In genomic region chr12:59488019-59488418, GRCm38 (mm10) we compare ENCODE assay signal across 12 mouse cellular contexts.
"Had no signal": no experiment of that assay in that cellular context is flagged by ENCODE, and none has a peak within 500 bp of the region (broad histone marks: within the 10 kb centered on the region; RNA-seq: fewer than 3 reads in every experiment).

No protein-coding gene starts in this region.

- H3K27ac ChIP-seq: limb, embryonic 13.5 days; liver, embryonic 14.5 days; midbrain, embryonic 12.5 days; neural tube, embryonic 15.5 days had no signal

- H3K4me3 ChIP-seq: limb, embryonic 13.5 days; midbrain, embryonic 12.5 days; myocyte; neural tube, embryonic 15.5 days had no signal

- DNase-seq: kidney, adult 8-10 months; kidney, postnatal 36 days; left cerebral cortex, postnatal 4 days; lung, adult 18-20 months; right cerebral cortex, adult 18-20 months; right cerebral cortex, postnatal 25 days; thymus, postnatal 36 days had no signal

- H3K9me3 ChIP-seq: limb, embryonic 13.5 days; midbrain, embryonic 12.5 days; neural tube, embryonic 15.5 days had no signal

- H3K27me3 ChIP-seq: limb, embryonic 13.5 days; midbrain, embryonic 12.5 days; neural tube, embryonic 15.5 days had no signal

- H3K4me1 ChIP-seq: midbrain, embryonic 12.5 days had no signal

- H3K9ac ChIP-seq: limb, embryonic 13.5 days; liver, embryonic 14.5 days; midbrain, embryonic 12.5 days; neural tube, embryonic 15.5 days had no signal

- H3K4me2 ChIP-seq: limb, embryonic 13.5 days; midbrain, embryonic 12.5 days; neural tube, embryonic 15.5 days had no signal

- H3K36me3 ChIP-seq: limb, embryonic 13.5 days; midbrain, embryonic 12.5 days; neural tube, embryonic 15.5 days had no signal
